Mouse (Mus musculus): ENCODE measurements at regions not wholly inside any gene's neighbourhood (a gene's known extent, or its start where the extent isn't known, plus 50 kb on each side); places are given as distances from the start of the nearest gene placed in this dataset.

GRCm38 (mm10) chr3:120898258-120898657 is 273.2 kb downstream of the Rwdd3 start:
- TF ChIP-seq CTCF (IDR thresholded peaks at IDR 0.05; ENCODE audit: control insufficient read depth, insufficient read depth, low read length) = no peak
- no peak for TF ChIP-seq POLR2A (IDR thresholded peaks at IDR 0.05; ENCODE audit: borderline replicate concordance, control insufficient read depth, low read depth, low read length)
